Mouse (Mus musculus): ENCODE data around the gene Sel1l3. TPM values are rescaled to one million over a fixed set of nuclear protein-coding genes. Genes with fewer than 3 reads are reported as not detected.

Gene Sel1l3
- polyA plus RNA-seq, 1 experiment from 2014 or later = 1.5 TPM

Other genes with a start within 250 kb of the Sel1l3 start
- gene Slc34a2, start 175.8 kb downstream of the Sel1l3 start, polyA plus RNA-seq (2014; fragmentation: Nextera tagmentation; extraction: Ambion mirVana) = not detected in 2 replicates
- gene Smim20, start 53.2 kb upstream of the Sel1l3 start, polyA plus RNA-seq (2014; fragmentation: Nextera tagmentation; extraction: Ambion mirVana) = 58.1 and 59.0 TPM in 2 replicates